Mouse (Mus musculus) heart, postnatal 14 days (tissue): ENCODE data around the gene Insr. TPM values are rescaled to one million over a fixed set of nuclear protein-coding genes. Genes with fewer than 3 reads are reported as not detected.
"Not testable (repeated sequence)": the region's sequence is repeated elsewhere in the genome, so short reads cannot be mapped to it uniquely, and the experiment has no call there.

Experiments used
- DNase-seq, 2 experiments: peaks; one replicate each; pipeline ENCODE4 v3.0.0; 2021 to 2022
- intact Hi-C: fragments of 180-260 bp; cut with DNase I; formaldehyde crosslinking; loops from one replicate; pipeline ENCODE4 v1.15.1; 2025
- microRNA-seq, 2 experiments: library from miRNA; unstranded; fragments of <30 nt; microRNA quantifications; one replicate each; pipeline ENCODE4 v1.2.0; 2021 to 2022
- total RNA-seq, 2 experiments: library from RNA; stranded (reverse); gene quantifications; 2 replicates each; pipeline ENCODE4 v1.2.3; 2021

Gene Insr
- total RNA-seq, 2 experiments from 2014 or later, result 114 to 115 TPM

GRCm38 (mm10) chr8:3209268-3209667 lies 70.1 kb downstream of the Insr start:
- intact Hi-C loops, result no loop called here
- no peak for DNase-seq

GRCm38 (mm10) chr8:3208729-3209128 lies 70.7 kb downstream of the Insr start:
- DNase-seq, result no peak
- intact Hi-C loops, result no loop called here

GRCm38 (mm10) chr8:3204758-3205443 lies 74.5 kb downstream of the Insr start:
- DNase-seq, result no peak
- intact Hi-C loops, result no loop called here

GRCm38 (mm10) chr8:3202792-3203191 lies 76.6 kb downstream of the Insr start:
- intact Hi-C loops, result no loop called here
- no peak for DNase-seq

- intact Hi-C loops, DNase-seq: not testable (repeated sequence)
These were observed 85.1 kb downstream of the Insr start for GRCm38 (mm10) chr8:3194297-3194696.

GRCm38 (mm10) chr8:3191006-3191405 lies 88.4 kb downstream of the Insr start:
- intact Hi-C loops, result no loop called here
- DNase-seq, result no peak

- intact Hi-C loops, result loop anchor here (5.0 to 10.0 kb wide), 2 partner anchors 90 to 147 kb away; partner anchors contain the start of gene Insr
- DNase-seq, result peak; percentile 29 to 69
These were observed 92.0 kb downstream of the Insr start for GRCm38 (mm10) chr8:3187456-3187855.

GRCm38 (mm10) chr8:3179930-3180329 lies 99.5 kb downstream of the Insr start:
- intact Hi-C loops, result loop anchor here (5.0 to 10.0 kb wide), 2 partner anchors 42 to 155 kb away; no protein-coding TSS in a partner anchor

GRCm38 (mm10) chr8:3177440-3177839 lies 102.0 kb downstream of the Insr start:
- intact Hi-C loops, result no loop called here
- DNase-seq, result no peak

More at GRCm38 (mm10) chr8:3179930-3180329, 99.5 kb downstream of the Insr start:
- DNase-seq, result no peak

- intact Hi-C loops, result no loop called here
- no peak for DNase-seq
These were observed 107.2 kb downstream of the Insr start for GRCm38 (mm10) chr8:3172246-3172645.

- no peak for DNase-seq
- intact Hi-C loops, result no loop called here
These were observed 132.9 kb downstream of the Insr start for GRCm38 (mm10) chr8:3146506-3146905.

GRCm38 (mm10) chr8:3100416-3100815 lies 179.0 kb downstream of the Insr start:
- intact Hi-C loops, result not testable (repeated sequence)

More at GRCm38 (mm10) chr8:3100416-3100815, 179.0 kb downstream of the Insr start:
- not testable (repeated sequence) for DNase-seq

Small RNA genes lying within 50 kb of the gene (microRNA-seq; reads per million reads assigned to microRNA genes)
- 0 reads per million in 2 experiments for gene Gm25775

Other genes starting within 250 kb of the Insr start
- 1 to 10 TPM in 1 of 2 experiments, under 1 TPM in 1; 0.79 to 1.7 TPM for gene A430078G23Rik, start 73.8 kb upstream of the Insr start, total RNA-seq
- gene Arhgef18, start 113.4 kb upstream of the Insr start, total RNA-seq, result 10 to 100 TPM; 20.5 to 21.4 TPM
- gene Pex11g, start 188.1 kb upstream of the Insr start, total RNA-seq, result 1 to 10 TPM; 3.0 to 3.5 TPM
- not detected for gene Tex45, start 191.2 kb upstream of the Insr start, total RNA-seq
- 10 to 100 TPM; 25.1 to 26.3 TPM for gene Zfp358, start 213.5 kb upstream of the Insr start, total RNA-seq
- 10 to 100 TPM; 23.8 to 26.4 TPM for gene Mcoln1, start 220.8 kb upstream of the Insr start, total RNA-seq
- gene Pnpla6, start 235.8 kb upstream of the Insr start, total RNA-seq, result 10 to 100 TPM; 12.3 to 14.0 TPM